Mouse (Mus musculus): ENCODE data around the gene Gm20696. TPM values are rescaled to one million over a fixed set of nuclear protein-coding genes. Genes with fewer than 3 reads are reported as not detected.

The Gm20696 gene
- polyA plus RNA-seq, 1 experiment, result not detected

GRCm38 (mm10) chr6:99217155-99217554, 449.4 kb downstream of the Gm20696 start:
- Histone ChIP-seq H3K4me1 (peaks cover 7% of the 10 kb centered on the region), H3K9me3 (no peaks in the 10 kb centered on the region), H3K36me3 (replicated peaks; ENCODE audit: low read length) (peaks cover 2% of the 10 kb centered on the region), H3K27me3 (replicated peaks) (no peaks in the 10 kb centered on the region), H3K4me3 (replicated peaks) (no peak overlapping the region)
- TF ChIP-seq FLI1 (IDR thresholded peaks at IDR 0.05; ENCODE audit: low read length) (no peak), GATA1 (IDR thresholded peaks at IDR 0.05; ENCODE audit: borderline replicate concordance, low read length) (no peak)

- Histone ChIP-seq H3K27me3 (replicated peaks) (no peaks in the 10 kb centered on the region), H3K4me3 (replicated peaks) (no peak overlapping the region), H3K4me1 (peaks cover 27% of the 10 kb centered on the region), H3K36me3 (replicated peaks; ENCODE audit: low read length) (peaks cover 2% of the 10 kb centered on the region), H3K9me3 (no peaks in the 10 kb centered on the region)
- TF ChIP-seq FLI1 (IDR thresholded peaks at IDR 0.05; ENCODE audit: low read length), result no peak
- no peak for TF ChIP-seq GATA1 (IDR thresholded peaks at IDR 0.05; ENCODE audit: borderline replicate concordance, low read length)
Measured at GRCm38 (mm10) chr6:99212461-99212860, 454.1 kb downstream of the Gm20696 start.

GRCm38 (mm10) chr6:99211663-99212333, 454.8 kb downstream of the Gm20696 start:
- H3K9me3 ChIP-seq, result no peaks in the 10 kb centered on the region
- TF ChIP-seq FLI1 (IDR thresholded peaks at IDR 0.05; ENCODE audit: low read length) (no peak), GATA1 (IDR thresholded peaks at IDR 0.05; ENCODE audit: borderline replicate concordance, low read length) (no peak)
- H3K27me3 ChIP-seq (replicated peaks), result no peaks in the 10 kb centered on the region
- no peak overlapping the region for H3K4me3 ChIP-seq (replicated peaks)
- peaks cover 2% of the 10 kb centered on the region for H3K36me3 ChIP-seq (replicated peaks; ENCODE audit: low read length)
- H3K4me1 ChIP-seq, result peaks cover 32% of the 10 kb centered on the region

- Histone ChIP-seq H3K4me1 (peaks cover 43% of the 10 kb centered on the region), H3K27me3 (replicated peaks) (no peaks in the 10 kb centered on the region), H3K36me3 (replicated peaks; ENCODE audit: low read length) (peaks cover 2% of the 10 kb centered on the region), H3K9me3 (no peaks in the 10 kb centered on the region), H3K4me3 (replicated peaks) (no peak overlapping the region)
- TF ChIP-seq FLI1 (IDR thresholded peaks at IDR 0.05; ENCODE audit: low read length) (no peak), GATA1 (IDR thresholded peaks at IDR 0.05; ENCODE audit: borderline replicate concordance, low read length) (no peak)
Measured at GRCm38 (mm10) chr6:99210161-99210560, 456.4 kb downstream of the Gm20696 start.

Other genes starting within 250 kb of the Gm20696 start
- gene Foxp1, start 144.1 kb downstream of the Gm20696 start, polyA plus RNA-seq (2012; ENCODE audit: insufficient read depth, low replicate concordance), result 37.5 and 76.1 TPM in 2 replicates
- 1.00 TPM in 1 of 2 replicates, not detected in the other for gene Eif4e3, start within 50 bp of the Gm20696 start, polyA plus RNA-seq (2012; ENCODE audit: insufficient read depth, low replicate concordance)
- gene Gpr27, start 25.9 kb upstream of the Gm20696 start, polyA plus RNA-seq (2012; ENCODE audit: insufficient read depth, low replicate concordance), result 0.15 TPM in 1 of 2 replicates, not detected in the other
- gene Prok2, start 59.6 kb upstream of the Gm20696 start, polyA plus RNA-seq (2012; ENCODE audit: insufficient read depth, low replicate concordance), result 0.46 TPM in 1 of 2 replicates, not detected in the other